Mouse (Mus musculus): Measurements from ENCODE around the gene Usp10.

DNA sequence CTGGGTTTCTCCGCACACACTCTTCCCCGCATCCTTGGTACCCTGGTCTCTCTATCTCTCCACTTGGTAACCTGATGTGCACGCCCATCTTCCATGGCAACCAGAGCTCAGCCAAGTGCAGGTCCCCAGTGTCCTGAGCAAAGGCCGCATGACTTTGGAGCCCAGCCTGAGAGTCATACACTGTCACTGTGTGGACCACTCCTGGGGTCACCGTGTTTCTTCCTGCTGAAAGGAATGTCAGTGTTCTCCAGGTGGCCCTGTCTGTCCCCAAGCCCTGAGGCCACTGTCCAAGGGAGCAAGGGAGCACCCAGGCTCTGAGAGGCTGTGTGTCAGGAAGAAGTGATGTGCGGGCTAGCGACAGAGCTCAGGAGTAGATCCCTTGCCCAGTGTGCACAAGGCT is 26.9 kb upstream of the Usp10 start:
- no peak for TF ChIP-seq POLR2A (IDR thresholded peaks at IDR 0.05; ENCODE audit: low read depth, low read length)
- TF ChIP-seq CTCF (IDR thresholded peaks at IDR 0.05; ENCODE audit: extremely low read depth, insufficient read depth, insufficient read length, insufficient replicate concordance): no peak
